In genomic region chr12:75927596-75927995, GRCm38 (mm10) we compare ENCODE assay signal across 14 mouse cellular contexts.
DNase-seq lines count a peak whose midpoint lies in the region; ATAC-seq and TF ChIP-seq lines count a peak whose summit lies in the region.
"Had no signal": no experiment of that assay in that cellular context is flagged by ENCODE, and none has a peak within 500 bp of the region (broad histone marks: within the 10 kb centered on the region; RNA-seq: fewer than 3 reads in every experiment).

No protein-coding gene starts in this region.

- WGBS in heart, embryonic 16.5 days: 67% methylated on average over 1 of the region's 1 CpGs

- H3K4me3 ChIP-seq in heart, embryonic 16.5 days (ENCODE audit: low read length): no peak overlapping the region
- peak overlapping the region in 1 of 2 experiments; percentile 51; a peak in 2 of 4 replicates for H3K4me3 ChIP-seq in ES-E14 (ENCODE audit: insufficient read depth in 1 of 2, low read depth in 1 of 2, low read length in 2 of 2, poor library complexity in 1 of 2, severe bottlenecking in 1 of 2)
- H3K4me3 ChIP-seq: forebrain, embryonic 15.5 days; limb, embryonic 13.5 days; midbrain, embryonic 15.5 days had no signal

- peaks cover 61% of the 10 kb centered on the region for H3K36me3 ChIP-seq in heart, embryonic 16.5 days (ENCODE audit: control insufficient read depth, insufficient read depth)
- H3K36me3 ChIP-seq in ES-E14 (ENCODE audit: control insufficient read depth, insufficient read depth, low read length, poor library complexity, severe bottlenecking): no peaks in the 10 kb centered on the region

- no peak for DNase-seq in heart, adult 8-10 months (ENCODE audit: low spot score)
- DNase-seq in 3T3-L1 (ENCODE audit: low read depth, low spot score): peak; percentile 3
- peak; percentile 52 for DNase-seq in ES-E14 (ENCODE audit: low read depth, low spot score)
- peak; percentile 53 for DNase-seq in induced T-regulatory cell, adult 2 months (ENCODE audit: low read depth)
- no peak for DNase-seq in urinary bladder, postnatal 25 days (ENCODE audit: low spot score)
- no peak for DNase-seq in yolk sac, embryonic 10.5 days (ENCODE audit: low spot score)
- DNase-seq: cerebellum, postnatal 36 days; kidney, adult 8-10 months; right cerebral cortex, postnatal 25 days had no signal

- no peak overlapping the region for H3K4me2 ChIP-seq in heart, embryonic 16.5 days (ENCODE audit: low read depth, low read length)
- H3K4me2 ChIP-seq: forebrain, embryonic 15.5 days; limb, embryonic 13.5 days; midbrain, embryonic 15.5 days had no signal

- H3K9ac ChIP-seq in heart, embryonic 16.5 days (ENCODE audit: low read length): no peak overlapping the region
- H3K9ac ChIP-seq in ES-E14 (ENCODE audit: insufficient read depth, low read depth, low read length, poor library complexity, severe bottlenecking): no peak overlapping the region
- H3K9ac ChIP-seq: forebrain, embryonic 15.5 days; limb, embryonic 13.5 days; midbrain, embryonic 15.5 days had no signal

- 0 out of 2 replicates have a peak, but pooled peaks have one; percentile 32 for ATAC-seq in heart, embryonic 16.5 days (replicated peaks; ENCODE audit: extremely low read depth, insufficient read depth, low FRiP score)
- ATAC-seq in erythroblast, adult 5-6 weeks (replicated peaks; ENCODE audit: low FRiP score, poor library complexity, severe bottlenecking): no peak
- ATAC-seq: forebrain, embryonic 15.5 days; midbrain, embryonic 15.5 days had no signal

- in situ Hi-C loops in ES-E14 (cut with MboI; ENCODE audit: low sequenced_read_pairs in 2 of 2, unreplicated experiment in 2 of 2): no loop called here

- H3K27me3 ChIP-seq in heart, embryonic 16.5 days (ENCODE audit: control insufficient read depth, insufficient read depth, low read length): no peaks in the 10 kb centered on the region
- H3K27me3 ChIP-seq: forebrain, embryonic 15.5 days; limb, embryonic 13.5 days; midbrain, embryonic 15.5 days had no signal

- no peak overlapping the region for H3K27ac ChIP-seq in heart, embryonic 16.5 days (ENCODE audit: low read length)
- H3K27ac ChIP-seq in ES-E14 (ENCODE audit: insufficient read depth, low read depth, low read length, poor library complexity, severe bottlenecking): no peak overlapping the region
- H3K27ac ChIP-seq: forebrain, embryonic 15.5 days; limb, embryonic 13.5 days; midbrain, embryonic 15.5 days had no signal

- peaks cover 5% of the 10 kb centered on the region; the same call in 1 of the 2 replicates for H3K4me1 ChIP-seq in heart, embryonic 16.5 days (ENCODE audit: control insufficient read depth, insufficient read depth, low read length)
- H3K4me1 ChIP-seq in ES-E14 (ENCODE audit: control insufficient read depth in 2 of 2, insufficient read depth in 2 of 2, low read length in 2 of 2, poor library complexity in 1 of 2): peaks cover 0 to 3% of the 10 kb centered on the region in 2 experiments; a peak in 1 of 4 replicates
- H3K4me1 ChIP-seq: forebrain, embryonic 15.5 days; limb, embryonic 13.5 days; midbrain, embryonic 15.5 days had no signal

- H3K9me3 ChIP-seq in heart, embryonic 16.5 days (replicated peaks; ENCODE audit: control insufficient read depth, low read length): no peaks in the 10 kb centered on the region
- no peaks in the 10 kb centered on the region for H3K9me3 ChIP-seq in ES-E14 (ENCODE audit: control insufficient read depth, insufficient read depth, low read depth, low read length)
- H3K9me3 ChIP-seq: forebrain, embryonic 15.5 days; limb, embryonic 13.5 days; midbrain, embryonic 15.5 days had no signal

TF ChIP-seq in ES-E14, 5 proteins besides CTCF, POLR2A, EP300 and RAD21:
- TF ChIP-seq MAFK (IDR thresholded peaks at IDR 0.05; ENCODE audit: insufficient read depth, low read depth, low read length) (no peak), ZC3H11A (IDR thresholded peaks at IDR 0.05; ENCODE audit: borderline replicate concordance, low read depth, low read length) (no peak), ZNF384 (IDR thresholded peaks at IDR 0.05; ENCODE audit: low read depth, low read length) (no peak), HCFC1 (IDR thresholded peaks at IDR 0.05; ENCODE audit: borderline replicate concordance, insufficient read depth, low read length) (no peak), CHD2 (IDR thresholded peaks at IDR 0.05; ENCODE audit: low read depth, low read length) (no peak)
TF ChIP-seq in ES-E14: peak in this region for 0.

Comparison
In these comparisons a context has a peak if more than half of its experiments do, and no peak if none do; other contexts are left out.
1. DNase-seq: peak in 3T3-L1 (single experiment), ES-E14 (single experiment) and induced T-regulatory cell, adult 2 months (single experiment); none in heart, adult 8-10 months (single experiment), urinary bladder, postnatal 25 days (single experiment) and yolk sac, embryonic 10.5 days (single experiment).